Mouse (Mus musculus) kidney, postnatal 0 days (tissue): Measurements from ENCODE around the gene Slc45a1. TPM values are rescaled to one million over a fixed set of nuclear protein-coding genes. Genes with fewer than 3 reads are reported as not detected.

Source experiments
- ATAC-seq: fragments of 200-750 bp; cut with Nextera tagmentation; replicated peaks from 2 replicates; pipeline ENCODE4 v1.8.0; 2017; ENCODE audit warnings: low read depth, moderate number of reproducible peaks, moderate TSS enrichment, moderate library complexity; ENCODE audit not compliant: low FRiP score
- DNase-seq: peaks from one replicate; pipeline ENCODE4 v3.0.0-alpha.2; 2016; ENCODE audit warnings: low spot score
- H3K27ac ChIP-seq: fragments of 300-500 bp; sonication (generic); 2 replicates; pipeline ENCODE4 v1.5.1; 2014; ENCODE audit warnings: mild to moderate bottlenecking
- H3K27me3 ChIP-seq: fragments of 300-500 bp; sonication (generic); 2 replicates; pipeline ENCODE4 v1.6.1; 2014; ENCODE audit warnings: low read length, mixed read lengths; ENCODE audit not compliant: insufficient read depth
- H3K36me3 ChIP-seq: fragments of 300-500 bp; sonication (generic); 2 replicates; pipeline ENCODE4 v1.6.1; 2014; ENCODE audit warnings: low read length, mixed read lengths; ENCODE audit not compliant: insufficient read depth
- H3K4me1 ChIP-seq: fragments of 300-500 bp; sonication (generic); replicated peaks from 2 replicates; pipeline ENCODE4 v1.6.1; 2014; ENCODE audit warnings: antibody characterized with exemption, low read length, mixed read lengths; ENCODE audit not compliant: insufficient read depth
- H3K4me2 ChIP-seq: fragments of 300-500 bp; sonication (generic); 2 replicates; pipeline ENCODE4 v1.6.1; 2014; ENCODE audit warnings: mild to moderate bottlenecking, low read length, moderate library complexity, mixed read lengths
- H3K4me3 ChIP-seq: fragments of 300-500 bp; sonication (generic); replicated peaks from 2 replicates; pipeline ENCODE4 v1.5.1; 2014; ENCODE audit warnings: low read depth, low read length
- H3K9ac ChIP-seq: fragments of 300-500 bp; sonication (generic); 2 replicates; pipeline ENCODE4 v1.6.1; 2014; ENCODE audit warnings: low read depth, low read length
- H3K9me3 ChIP-seq: fragments of 300-500 bp; sonication (generic); replicated peaks from 2 replicates; pipeline ENCODE4 v1.6.1; 2016; ENCODE audit warnings: low read length, inconsistent platforms, mixed read lengths
- CTCF ChIP-seq: IDR thresholded peaks from 2 replicates; pipeline ENCODE4 v1.5.1; 2016; ENCODE audit warnings: antibody characterized with exemption, low read depth, mild to moderate bottlenecking, moderate library complexity
- WGBS: fragments of 180-500 bp; shearing (Covaris S2); extraction: QIAGEN DNeasy Blood & Tissue Kit; methylation state at CpG from one replicate; pipeline ENCODE4 v1.1.7; 2014; 5-methylcytosine and 5-hydroxymethylcytosine counted together
- polyA plus RNA-seq: library from polyadenylated mRNA; unstranded; fragments of >200 nt; fragmentation: Nextera tagmentation; extraction: Ambion mirVana; gene quantifications from 2 replicates; pipeline ENCODE4 v1.2.1, GENCODE M21; 2015

Slc45a1 gene
- polyA plus RNA-seq, 1 experiment from 2014 or later, result 0.04 TPM

GRCm38 (mm10) chr4:150592087-150592486 lies 59.9 kb downstream of the Slc45a1 start:
- Histone ChIP-seq H3K4me2 (no peak overlapping the region), H3K9ac (no peak overlapping the region), H3K9me3 (no peaks in the 10 kb centered on the region), H3K4me1 (peaks cover 61% of the 10 kb centered on the region), H3K4me3 (no peak overlapping the region), H3K36me3 (no peaks in the 10 kb centered on the region), H3K27me3 (no peaks in the 10 kb centered on the region), H3K27ac (no peak overlapping the region)
- no peak for ATAC-seq
- DNase-seq, result no peak
- WGBS, result 50% methylated on average over 6 of the region's 6 CpGs
- TF ChIP-seq CTCF, result no peak

GRCm38 (mm10) chr4:150591602-150592001 lies 60.4 kb downstream of the Slc45a1 start:
- Histone ChIP-seq H3K27me3 (no peaks in the 10 kb centered on the region), H3K9ac (no peak overlapping the region), H3K4me3 (no peak overlapping the region), H3K4me2 (peak overlapping the region; percentile 4; the same call in 1 of the 2 replicates), H3K4me1 (peaks cover 64% of the 10 kb centered on the region), H3K27ac (peak overlapping the region; percentile 66; the same call in 1 of the 2 replicates), H3K36me3 (no peaks in the 10 kb centered on the region), H3K9me3 (no peaks in the 10 kb centered on the region)
- no peak for TF ChIP-seq CTCF
- DNase-seq (no peak), ATAC-seq (no peak)
- WGBS, result 27% methylated on average over 4 of the region's 4 CpGs

GRCm38 (mm10) chr4:150590621-150591282 lies 61.2 kb downstream of the Slc45a1 start:
- Histone ChIP-seq H3K4me2 (0 out of 2 replicates have a peak overlapping the region, but pooled peaks have one; percentile 4), H3K36me3 (no peaks in the 10 kb centered on the region), H3K27ac (peak overlapping the region; percentile 66), H3K9me3 (no peaks in the 10 kb centered on the region), H3K4me1 (peaks cover 67% of the 10 kb centered on the region), H3K27me3 (no peaks in the 10 kb centered on the region), H3K9ac (no peak overlapping the region), H3K4me3 (no peak overlapping the region)
- ATAC-seq, result no peak
- 17% methylated on average over 3 of the region's 3 CpGs for WGBS
- no peak for DNase-seq
- no peak for TF ChIP-seq CTCF

- H3K4me3 ChIP-seq, result no peak overlapping the region
- no peak for TF ChIP-seq CTCF
- H3K4me1 ChIP-seq, result peaks cover 79% of the 10 kb centered on the region
- no peaks in the 10 kb centered on the region for H3K9me3 ChIP-seq
- no peak for ATAC-seq
- H3K27me3 ChIP-seq, result no peaks in the 10 kb centered on the region
- 35% methylated on average over 2 of the region's 2 CpGs for WGBS
- H3K27ac ChIP-seq, result no peak overlapping the region
- H3K4me2 ChIP-seq, result no peak overlapping the region
- H3K9ac ChIP-seq, result no peak overlapping the region
- DNase-seq, result no peak
- H3K36me3 ChIP-seq, result no peaks in the 10 kb centered on the region
These were observed 63.7 kb downstream of the Slc45a1 start for GRCm38 (mm10) chr4:150588300-150588621.

- no peak for ATAC-seq
- DNase-seq, result no peak
- H3K4me3 ChIP-seq, result no peak overlapping the region
- H3K4me2 ChIP-seq, result no peak overlapping the region
- H3K9ac ChIP-seq, result no peak overlapping the region
- H3K9me3 ChIP-seq, result no peaks in the 10 kb centered on the region
- WGBS, result 59% methylated on average over 8 of the region's 8 CpGs
- TF ChIP-seq CTCF, result no peak
- peaks cover 80% of the 10 kb centered on the region for H3K4me1 ChIP-seq
- H3K27me3 ChIP-seq, result no peaks in the 10 kb centered on the region
- no peaks in the 10 kb centered on the region for H3K36me3 ChIP-seq
- H3K27ac ChIP-seq, result peak overlapping the region; percentile 68
These were observed 64.2 kb downstream of the Slc45a1 start for GRCm38 (mm10) chr4:150587597-150588299.

GRCm38 (mm10) chr4:150586275-150586674 lies 65.7 kb downstream of the Slc45a1 start:
- H3K4me3 ChIP-seq, result no peak overlapping the region
- no peak overlapping the region for H3K9ac ChIP-seq
- 61% methylated on average over 5 of the region's 5 CpGs for WGBS
- ATAC-seq (no peak), DNase-seq (no peak)
- no peak overlapping the region for H3K4me2 ChIP-seq
- H3K4me1 ChIP-seq, result peaks cover 76% of the 10 kb centered on the region
- H3K36me3 ChIP-seq, result no peaks in the 10 kb centered on the region
- H3K27ac ChIP-seq, result no peak overlapping the region
- TF ChIP-seq CTCF, result no peak
- no peaks in the 10 kb centered on the region for H3K27me3 ChIP-seq
- no peaks in the 10 kb centered on the region for H3K9me3 ChIP-seq
